Mouse (Mus musculus): ENCODE results near the gene Pms1.
"Not testable (repeated sequence)": the region's sequence is repeated elsewhere in the genome, so short reads cannot be mapped to it uniquely, and the experiment has no call there.

The Pms1 gene

DNA sequence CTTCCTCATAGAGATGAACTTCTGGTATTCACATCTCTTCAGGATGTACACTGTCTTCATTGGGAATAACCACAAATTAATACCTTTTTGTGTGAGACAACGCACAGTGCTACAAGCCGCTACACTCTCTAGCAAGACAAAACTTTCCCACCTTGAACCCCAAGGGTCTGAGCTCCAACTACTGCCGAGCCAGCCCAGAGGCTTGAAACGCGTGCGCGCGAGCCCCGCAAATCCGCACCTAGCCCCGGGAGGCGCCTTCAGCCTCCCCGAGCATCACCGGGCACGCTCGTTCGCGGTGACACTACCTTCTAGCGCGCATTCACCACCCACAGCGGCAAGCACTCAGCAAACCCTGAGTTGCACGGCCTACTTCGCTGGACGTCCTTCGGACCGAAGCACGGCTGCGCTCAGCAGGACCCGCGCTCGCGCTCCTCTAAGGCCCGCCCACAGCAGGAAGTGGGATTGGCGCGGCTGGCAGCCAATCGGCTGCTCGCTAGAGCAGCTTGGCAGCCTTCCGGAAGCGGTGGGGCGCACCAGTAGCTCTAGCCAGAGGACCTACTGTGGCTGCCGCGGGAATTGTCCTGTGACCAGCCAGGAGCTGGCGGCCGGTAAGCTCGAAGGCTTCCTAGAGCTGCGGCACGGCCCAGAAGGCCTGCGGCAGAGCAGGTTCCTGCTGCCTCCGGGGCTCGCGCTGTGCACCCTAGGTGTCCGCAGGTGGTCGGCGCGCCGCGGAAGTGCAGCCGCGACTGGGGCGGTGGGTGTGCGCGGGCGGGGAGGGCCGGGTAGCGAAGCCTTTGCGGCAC lies at the start of gene Pms1, which contains the start of the genes Ormdl1 and Gm28778:
Pms1 (minus strand) TSS at position 438 of the 803 bp plus-strand sequence.
Ormdl1 (plus strand) TSS at position 515 of the 803 bp plus-strand sequence.
Gm28778 (plus strand) TSS at position 531 of the 803 bp plus-strand sequence.
- DNase-seq (ENCODE audit: low read depth, low spot score) = peak; percentile 94

DNA sequence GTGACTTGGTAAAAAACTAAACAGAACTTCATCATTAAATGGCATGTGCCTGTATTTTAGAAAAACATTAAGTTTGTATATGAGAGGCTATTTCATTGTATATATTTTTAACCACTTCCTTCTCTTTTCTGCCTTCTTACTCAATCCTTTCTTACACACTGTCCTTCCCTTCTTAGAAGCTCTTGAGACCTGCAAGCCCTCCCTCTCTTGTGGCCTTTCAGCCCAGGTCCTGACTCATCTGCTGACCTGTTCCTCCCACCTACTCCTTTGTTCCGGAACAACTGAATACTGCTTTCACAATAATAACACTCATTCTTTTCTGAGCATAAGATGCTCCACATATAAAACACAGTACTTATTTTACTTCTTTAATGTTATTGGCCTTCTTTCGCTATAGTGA lies 44.3 kb upstream of the Pms1 start:
- no peak for DNase-seq (ENCODE audit: low read depth, low spot score)

DNA sequence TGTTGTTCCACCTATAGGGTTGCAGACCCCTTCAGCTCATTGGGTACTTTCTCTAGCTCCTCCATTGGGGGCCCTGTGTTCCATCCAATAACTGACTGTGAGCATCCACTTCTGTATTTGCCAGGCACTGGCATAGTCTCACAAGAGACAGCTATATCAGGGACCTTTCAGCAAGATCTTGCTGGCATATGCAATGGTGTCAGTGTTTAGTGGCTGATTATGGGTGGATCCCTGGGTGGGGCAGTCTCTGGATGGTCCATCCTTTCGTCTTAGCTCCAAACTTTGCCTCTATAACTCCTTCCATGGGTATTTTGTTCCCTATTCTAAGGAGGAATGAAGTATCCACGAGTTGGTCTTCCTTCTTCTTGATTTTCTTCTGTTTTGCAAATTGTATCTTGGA lies 40.6 kb upstream of the Pms1 start:
- DNase-seq (ENCODE audit: low read depth, low spot score) = not testable (repeated sequence)

DNA sequence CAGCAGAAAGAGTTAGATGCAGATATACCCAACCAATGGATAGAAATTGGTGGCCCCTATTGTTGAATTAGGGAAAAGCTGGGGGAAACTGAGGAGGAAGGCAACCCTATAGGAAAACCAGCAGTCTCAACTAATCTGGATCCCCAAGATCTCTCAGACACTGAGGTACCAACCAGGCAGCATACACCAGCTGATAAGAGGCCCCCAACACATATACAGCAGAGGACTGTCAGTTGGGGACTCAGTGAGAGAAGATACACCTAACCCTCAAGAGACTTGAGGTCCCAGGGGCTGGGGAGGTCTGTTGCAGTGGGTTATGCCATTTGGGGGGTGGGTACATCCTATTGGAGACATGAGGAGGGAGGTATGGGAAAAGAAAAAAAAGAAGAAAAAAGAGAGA lies 38.6 kb upstream of the Pms1 start:
- no peak for DNase-seq (ENCODE audit: low read depth, low spot score)

GRCm38 (mm10) chr1:53333527-53333926 lies 36.7 kb upstream of the Pms1 start:
- not testable (repeated sequence) for DNase-seq (ENCODE audit: low read depth, low spot score)

- no peak for DNase-seq (ENCODE audit: low read depth, low spot score)
Measured at GRCm38 (mm10) chr1:53324827-53325494, 28.1 kb upstream of the Pms1 start.

GRCm38 (mm10) chr1:53324277-53324676 lies 27.5 kb upstream of the Pms1 start:
- DNase-seq (ENCODE audit: low read depth, low spot score) = no peak

DNA sequence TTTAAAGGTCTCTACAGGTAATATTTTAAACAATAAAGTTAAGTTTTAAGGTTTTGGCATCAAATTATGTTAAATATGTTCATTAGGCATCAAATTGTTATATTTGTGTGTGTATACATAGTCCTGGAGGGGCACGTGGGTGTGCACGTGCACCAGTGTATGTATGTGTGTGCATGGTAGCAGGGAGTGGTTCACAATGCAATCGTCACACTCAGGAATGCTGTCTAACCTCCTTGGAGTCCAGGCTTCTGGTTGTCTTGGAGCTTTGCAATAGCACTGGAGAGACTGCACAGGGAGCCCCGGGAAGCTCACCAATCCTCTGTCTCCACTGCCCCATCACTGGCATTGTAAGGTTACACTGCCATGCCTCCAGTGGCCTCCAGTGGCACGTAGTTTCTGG lies 26.4 kb upstream of the Pms1 start:
- DNase-seq (ENCODE audit: low read depth, low spot score) = no peak

DNA sequence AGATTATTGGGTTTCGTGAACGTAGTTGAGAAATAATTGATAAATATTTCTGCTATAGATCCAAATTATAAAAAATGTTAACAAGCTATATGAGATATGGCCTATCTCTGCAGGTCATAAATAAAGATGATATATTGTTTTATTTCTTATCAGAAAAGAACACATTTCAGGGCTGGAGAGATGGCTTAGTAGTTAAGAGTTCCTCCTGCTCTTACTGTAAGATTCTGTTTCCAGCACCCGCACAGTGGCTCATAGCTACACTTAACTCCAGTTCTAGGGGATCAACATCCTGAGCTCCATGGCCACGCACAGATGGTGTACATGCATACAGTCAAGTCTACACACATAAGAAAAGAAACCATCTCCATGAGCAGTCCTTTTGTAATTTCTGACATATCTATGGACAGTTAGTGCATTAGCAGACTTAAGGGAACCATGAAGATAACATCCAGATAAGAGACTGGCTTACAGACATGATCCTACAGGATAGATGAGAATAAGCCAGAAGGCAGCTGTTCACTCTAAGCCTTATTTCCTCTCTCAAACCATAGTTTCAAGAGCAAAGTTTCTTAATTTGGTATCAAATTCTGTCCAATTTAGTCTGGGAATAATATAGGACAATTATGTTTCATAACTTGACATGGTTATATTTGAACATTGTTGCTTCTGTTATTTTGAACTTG lies 25.0 kb upstream of the Pms1 start:
- no peak for DNase-seq (ENCODE audit: low read depth, low spot score)

GRCm38 (mm10) chr1:53312989-53313967 lies 16.5 kb upstream of the Pms1 start, which contains the start of gene Osgepl1:
TSS of gene Osgepl1 (plus strand) at chr1:53313624.
- peak; percentile 90 for DNase-seq (ENCODE audit: low read depth, low spot score)

DNA sequence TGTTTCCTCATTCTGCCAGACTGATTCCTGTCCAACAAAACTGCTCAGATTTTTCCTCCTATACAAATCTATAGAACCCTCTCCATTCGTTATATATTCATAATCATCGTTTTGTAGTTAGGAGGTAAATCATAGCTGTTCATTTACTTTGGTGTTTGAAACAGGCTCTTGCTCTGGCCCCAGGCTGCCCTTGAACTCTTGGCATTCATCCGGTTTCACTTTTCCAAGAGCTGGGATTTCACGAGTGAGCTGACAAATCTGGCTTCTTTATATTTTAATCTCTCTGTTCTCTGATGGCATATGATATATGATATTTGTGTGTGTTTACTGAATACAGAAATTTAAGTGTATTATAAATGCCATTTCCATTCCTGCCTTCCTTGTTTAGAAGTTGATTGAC lies 3.7 kb upstream of the Pms1 start:
- no peak for DNase-seq (ENCODE audit: low read depth, low spot score)

- no peak for DNase-seq (ENCODE audit: low read depth, low spot score)
Measured at GRCm38 (mm10) chr1:53291197-53291596, 5.6 kb downstream of the Pms1 start.

- peak; percentile 13 for DNase-seq (ENCODE audit: low read depth, low spot score)
Measured at GRCm38 (mm10) chr1:53272646-53273045, 24.2 kb downstream of the Pms1 start.

DNA sequence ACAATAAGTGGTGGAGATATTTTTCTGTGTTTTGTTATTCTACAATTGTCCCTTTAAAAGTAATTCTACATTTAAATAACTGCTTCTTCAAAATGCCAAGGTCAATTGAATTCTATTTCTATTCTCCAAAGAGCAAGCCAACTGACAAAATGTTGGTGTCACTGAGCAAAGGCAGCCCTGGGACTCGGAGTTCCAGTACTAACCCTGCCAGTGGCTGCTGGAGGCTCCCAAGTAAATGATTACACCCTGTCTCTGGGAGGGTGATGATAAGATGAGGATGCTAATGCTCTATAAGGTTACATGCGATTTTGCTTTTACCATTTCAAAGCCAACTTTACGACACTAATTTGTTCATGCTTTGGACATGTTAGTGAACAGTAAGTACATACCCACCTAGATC lies 26.9 kb downstream of the Pms1 start:
- DNase-seq (ENCODE audit: low read depth, low spot score) = no peak

GRCm38 (mm10) chr1:53264958-53265612 lies 31.7 kb downstream of the Pms1 start:
- DNase-seq (ENCODE audit: low read depth, low spot score) = not testable (repeated sequence)

GRCm38 (mm10) chr1:53226063-53226462 lies 70.8 kb downstream of the Pms1 start:
- DNase-seq (ENCODE audit: low read depth, low spot score) = no peak

DNA sequence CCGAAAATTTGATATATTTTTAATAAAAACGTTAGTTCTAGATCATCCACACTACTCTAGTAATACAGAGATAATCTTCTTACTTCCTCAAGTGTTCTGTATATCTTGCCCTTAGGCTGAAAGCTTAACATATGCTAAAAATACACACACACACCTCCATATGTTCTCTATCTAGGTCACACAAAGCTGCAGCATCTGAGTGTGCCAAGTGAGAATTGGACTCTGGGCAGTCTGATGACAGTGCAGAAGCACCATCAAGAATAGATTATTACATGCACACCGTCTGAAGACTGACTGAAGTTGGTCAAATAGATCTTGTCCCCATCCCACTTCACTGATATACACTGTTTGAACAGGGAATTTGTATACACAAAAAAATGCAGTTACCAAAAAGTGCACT lies 71.2 kb downstream of the Pms1 start:
- DNase-seq (ENCODE audit: low read depth, low spot score) = no peak

DNA sequence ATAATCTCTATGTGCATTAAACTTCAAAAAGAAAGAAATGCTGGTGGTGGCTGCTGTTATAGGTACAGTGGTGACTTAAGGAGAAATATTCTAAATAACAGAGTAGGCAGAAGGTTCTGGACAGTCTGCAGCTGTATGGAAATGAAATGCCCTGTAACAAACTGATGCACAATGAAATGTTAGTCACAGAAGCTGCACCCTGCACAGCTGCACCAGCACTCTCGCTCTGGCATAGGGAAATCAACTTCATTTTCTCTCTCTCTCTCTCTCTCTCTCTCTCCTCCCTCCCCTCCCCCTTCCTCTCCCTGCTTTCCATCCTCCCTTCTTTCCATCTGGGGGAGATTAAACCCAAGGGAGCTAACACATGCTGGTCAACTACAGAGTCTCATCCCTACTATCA lies 72.0 kb downstream of the Pms1 start:
- no peak for DNase-seq (ENCODE audit: low read depth, low spot score)

DNA sequence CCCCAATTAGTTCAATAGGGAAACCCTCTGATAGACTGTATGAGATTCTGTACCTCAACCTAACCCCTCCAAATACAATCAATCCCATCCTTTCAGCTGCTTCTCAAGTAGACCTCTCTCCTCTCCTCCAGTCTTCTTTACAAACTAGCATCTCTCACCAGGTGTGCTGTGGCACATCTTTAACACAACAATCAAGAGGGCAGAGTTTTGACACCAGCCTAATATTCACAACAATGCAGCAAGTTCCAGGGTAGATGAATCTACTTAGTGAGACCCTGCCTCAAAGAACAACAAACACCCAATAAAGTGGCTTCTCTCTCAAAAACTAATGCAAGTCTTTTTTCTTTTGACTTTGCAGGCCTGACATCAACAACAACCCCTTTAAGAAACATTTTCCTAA lies 86.7 kb downstream of the Pms1 start:
- no peak for DNase-seq (ENCODE audit: low read depth, low spot score)

- no peak for DNase-seq (ENCODE audit: low read depth, low spot score)
Measured at GRCm38 (mm10) chr1:53203902-53204301, 92.9 kb downstream of the Pms1 start.

All from forelimb bud, embryonic 11.5 days (tissue).